Mouse (Mus musculus) left cerebral cortex, postnatal 10 days (tissue): ENCODE data around the gene Decr2. TPM values are rescaled to one million over a fixed set of nuclear protein-coding genes. Genes with fewer than 3 reads are reported as not detected.

ENCODE experiments used
- DNase-seq, 2 experiments: peaks; one replicate each; pipeline ENCODE4 v3.0.0; 2021 to 2022; ENCODE audit warnings: low spot score in 2 of 2, mixed read lengths in 1 of 2; ENCODE audit errors: extremely low spot score in 1 of 2
- intact Hi-C: fragments of 180-260 bp; cut with DNase I; formaldehyde crosslinking; loops from one replicate; pipeline ENCODE4 v1.15.1; 2025
- total RNA-seq, 2 experiments: library from RNA; stranded (reverse); gene quantifications; 2 replicates each; pipeline ENCODE4 v1.2.3; 2021

The Decr2 gene
- 10 to 100 TPM; 25.2 to 27.2 TPM for total RNA-seq

DNA sequence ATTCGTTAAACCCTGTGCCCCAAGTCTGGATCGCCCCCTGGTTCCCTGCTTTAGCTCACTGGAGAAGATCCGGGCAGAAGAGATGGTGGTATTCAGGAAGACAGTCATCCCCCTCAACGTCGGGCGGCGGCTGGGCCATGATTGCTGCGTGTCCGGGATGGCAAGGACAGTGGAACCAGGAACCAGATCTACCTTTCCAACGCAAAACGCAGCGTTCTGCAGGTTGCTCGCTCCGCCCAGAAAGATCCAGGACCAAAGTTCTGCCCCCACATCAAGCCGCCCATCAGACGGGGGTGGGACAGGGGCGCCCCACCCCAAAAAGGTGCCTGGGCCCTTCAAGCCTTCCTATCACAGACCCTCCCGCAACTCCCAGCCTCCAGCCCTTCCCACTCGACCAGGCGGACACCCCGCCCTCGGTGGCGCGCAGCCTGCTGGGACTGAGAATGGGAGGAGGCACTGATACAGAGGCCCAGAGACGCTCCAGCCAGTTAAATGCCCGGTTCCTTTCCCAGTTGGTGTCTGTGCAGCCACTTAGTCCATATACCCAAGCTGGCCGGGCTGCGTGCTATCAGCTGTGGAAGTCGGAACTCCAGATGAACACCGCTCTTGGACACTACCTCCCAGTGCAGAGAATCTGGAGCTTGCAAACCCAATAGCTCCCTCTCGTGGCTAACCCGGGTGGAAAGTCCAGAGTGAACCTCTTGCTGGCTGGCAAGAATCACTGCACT, at the start of gene Decr2:
TSS of gene Decr2 (minus strand) at position 433 of the 728 bp plus-strand sequence.
- intact Hi-C loops, result loop anchor here (2.0 to 5.0 kb wide), 2 partner anchors 49 to 78 kb away; no protein-coding TSS in a partner anchor
- peak; percentile 86 to 91 for DNase-seq

DNA sequence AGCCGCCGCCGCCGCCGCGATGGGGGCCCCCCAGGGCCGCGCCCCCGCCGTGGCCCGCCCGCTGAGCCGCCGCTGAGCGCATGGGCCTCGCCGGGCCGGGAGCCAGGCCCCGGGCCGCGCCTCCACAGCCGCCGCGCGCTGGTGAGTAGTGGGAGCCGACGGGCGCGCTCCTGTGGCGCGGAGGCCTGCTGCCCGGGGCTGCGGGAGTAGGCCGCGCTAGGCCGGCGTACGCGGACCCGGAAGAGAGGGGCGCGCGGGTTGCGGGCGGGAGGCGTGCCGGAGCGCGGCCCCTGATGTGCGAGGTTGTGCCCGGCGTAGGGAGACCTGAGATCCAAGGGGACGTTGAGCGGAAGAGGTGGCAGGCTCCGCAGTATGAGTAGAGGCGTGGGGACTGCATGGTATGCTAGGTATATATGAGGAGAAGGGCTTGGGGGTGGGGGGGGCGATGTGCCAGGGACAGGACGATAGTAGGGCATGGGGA, 48.8 kb upstream of the Decr2 start:
- intact Hi-C loops, result no loop called here
- DNase-seq, result peak in 1 of 2 experiments; percentile 76

DNA sequence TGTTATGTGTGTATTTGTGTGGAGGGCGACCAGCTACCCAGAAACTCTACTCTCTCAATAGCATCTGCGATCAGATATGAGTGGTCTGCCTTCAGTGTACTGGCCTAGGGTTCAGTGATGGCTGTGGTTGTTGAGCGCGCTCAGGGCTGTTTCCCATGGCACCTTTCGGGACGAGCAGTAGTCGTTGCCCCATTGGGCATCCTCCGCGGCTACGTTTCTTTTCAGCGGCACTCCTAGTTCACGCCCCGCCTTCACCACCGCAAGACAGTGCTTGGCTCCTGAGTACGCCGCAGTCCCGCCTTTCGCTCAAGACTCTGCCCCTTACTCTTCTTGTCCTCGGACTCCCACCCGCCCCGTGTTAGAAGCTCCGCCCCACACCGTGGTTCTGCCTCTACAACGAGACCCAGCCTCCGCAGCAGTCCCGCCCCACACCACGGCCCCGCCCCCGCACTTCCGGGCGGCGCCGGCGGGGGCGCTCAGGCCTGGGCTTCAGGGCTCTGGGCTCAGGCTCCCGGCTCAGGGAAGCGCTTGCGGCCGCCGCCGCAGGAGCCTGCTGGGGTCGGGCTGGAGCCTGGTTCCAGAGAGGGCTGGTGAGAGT, 48.2 kb upstream of the Decr2 start, which contains the start of gene Axin1:
TSS of gene Axin1 (plus strand) at position 450 of the 598 bp plus-strand sequence.
- intact Hi-C loops, result no loop called here
- peak; percentile 92 to 96 for DNase-seq

DNA sequence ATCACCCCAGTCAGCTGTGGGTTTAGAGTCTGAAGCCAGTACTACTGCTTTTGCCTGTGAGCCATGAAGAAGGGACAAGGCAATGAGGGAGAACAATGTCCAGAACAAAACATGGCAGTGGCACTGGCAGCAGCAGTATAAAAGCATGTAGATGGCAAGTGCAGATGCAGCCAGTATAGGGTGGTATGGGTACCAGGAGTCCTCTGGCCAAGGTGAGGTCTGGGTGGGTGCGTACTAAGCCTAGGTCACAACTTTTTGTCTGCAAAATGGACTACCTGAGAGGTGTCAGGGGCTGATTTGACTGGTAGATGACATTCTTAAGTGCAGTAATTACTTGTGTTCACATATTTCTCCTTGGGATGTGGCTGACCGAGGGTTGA, 47.6 kb upstream of the Decr2 start:
- DNase-seq, result no peak
- intact Hi-C loops, result no loop called here

DNA sequence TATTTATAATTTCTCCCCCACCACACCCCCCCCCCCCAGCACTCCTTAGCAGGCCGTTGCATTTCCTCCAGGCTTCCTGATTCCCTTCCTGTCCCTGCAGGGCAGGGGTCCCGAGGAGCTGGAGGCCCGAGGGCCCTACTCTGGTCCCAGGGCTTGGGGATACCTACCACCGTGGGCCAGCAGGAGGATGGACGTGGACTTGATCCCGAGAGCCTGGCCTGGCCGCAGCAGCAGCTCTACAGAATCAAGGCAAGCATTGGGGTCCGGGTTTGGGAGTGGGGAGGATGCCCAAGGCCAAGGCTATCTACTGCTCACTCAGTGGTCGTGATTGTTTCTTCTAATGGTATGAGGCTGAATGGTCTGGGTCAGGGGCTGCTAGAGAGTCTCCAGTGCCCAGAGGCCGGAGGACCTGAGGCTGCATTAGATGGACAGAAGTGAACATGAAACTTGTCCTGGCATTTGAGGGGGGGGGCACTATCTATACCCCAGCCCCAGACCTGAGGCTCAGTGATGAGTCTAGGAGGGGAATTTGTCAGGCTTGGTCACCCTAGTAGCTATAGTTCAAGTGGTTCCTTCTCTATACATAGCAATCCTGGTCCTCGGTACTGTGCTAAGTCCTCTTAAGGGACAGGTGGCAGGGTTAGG, 47.1 kb upstream of the Decr2 start:
- intact Hi-C loops, result no loop called here
- DNase-seq, result no peak

DNA sequence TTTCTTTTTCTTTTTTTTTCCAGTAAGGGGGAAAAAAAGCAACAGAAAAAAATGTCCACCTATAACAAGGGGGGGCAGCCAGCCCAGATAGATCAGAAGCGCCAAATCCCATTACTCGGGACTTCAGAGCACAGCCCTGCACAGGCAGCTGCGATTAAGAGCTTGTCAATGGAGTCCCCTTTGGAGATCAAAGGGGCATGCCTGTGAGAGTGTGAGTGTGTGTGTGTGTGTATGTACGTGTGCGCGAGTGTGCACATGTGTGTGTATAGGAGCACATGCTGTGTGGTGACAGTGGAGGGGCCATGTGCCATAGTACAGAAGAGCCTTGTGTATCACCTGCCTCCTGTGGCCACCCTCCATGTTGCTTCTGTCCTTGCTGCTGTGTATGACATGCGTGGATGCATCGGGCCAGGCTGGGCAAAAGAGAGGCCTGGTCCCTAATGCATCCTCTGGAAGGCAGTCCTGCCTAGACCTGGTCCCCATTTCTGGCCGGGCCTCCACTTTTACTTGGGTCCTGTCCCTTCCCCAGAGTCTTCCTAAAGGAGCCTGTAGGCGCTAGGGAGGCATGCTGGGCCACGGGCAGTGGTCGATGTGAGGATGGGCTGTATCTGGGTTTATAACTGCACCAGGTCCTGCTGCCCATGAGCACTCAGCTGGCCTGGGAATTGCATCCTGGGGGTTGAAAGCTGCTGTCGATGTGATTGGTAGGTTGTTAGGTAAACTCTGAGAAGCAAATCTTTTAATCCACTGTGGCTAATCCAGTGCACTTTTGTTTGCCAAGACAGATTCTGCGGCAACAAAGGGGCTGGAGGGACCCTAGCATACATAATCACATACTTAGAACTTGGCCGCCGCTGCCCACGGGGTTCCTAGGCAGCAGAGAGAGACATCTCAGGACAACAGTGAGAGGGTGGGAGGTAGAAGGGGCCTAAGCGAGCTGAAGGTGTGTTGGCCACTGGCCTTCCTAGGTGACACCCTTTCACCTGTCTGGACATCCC, 42.0 kb upstream of the Decr2 start:
- intact Hi-C loops, result no loop called here
- no peak for DNase-seq

DNA sequence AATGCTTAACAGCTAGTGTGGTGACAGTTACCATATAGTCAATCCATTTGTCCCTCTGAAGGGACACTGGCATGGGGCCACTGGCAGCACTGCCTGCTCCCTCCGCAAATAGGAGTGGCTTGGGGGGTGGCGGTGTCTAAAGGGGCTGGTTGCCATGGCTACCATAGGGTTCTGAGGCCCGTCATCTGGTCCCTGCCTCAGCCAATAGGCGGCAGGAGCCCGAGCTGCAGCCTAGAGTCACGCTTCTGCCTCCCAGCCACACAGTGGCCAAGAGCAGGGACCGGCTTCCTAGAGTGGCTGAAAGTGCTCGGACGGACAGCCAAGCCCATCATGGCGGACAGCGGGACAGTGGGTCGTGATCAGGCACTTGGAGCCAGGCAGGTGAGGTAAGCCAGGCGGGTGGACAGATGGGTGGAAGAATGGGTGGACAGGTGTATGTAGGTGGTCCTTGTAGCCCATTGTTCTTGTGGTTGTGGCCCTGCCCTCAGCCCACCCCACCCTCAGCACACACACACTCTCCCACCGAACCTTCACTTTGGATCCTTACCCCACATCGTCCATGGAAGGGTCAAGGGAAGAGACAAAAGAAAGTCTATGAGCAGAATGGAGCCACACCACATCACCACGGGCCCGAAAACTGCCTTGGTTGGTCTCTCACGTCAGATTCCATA, 41.1 kb upstream of the Decr2 start:
- DNase-seq, result peak in 1 of 2 experiments; percentile 57
- intact Hi-C loops, result no loop called here

DNA sequence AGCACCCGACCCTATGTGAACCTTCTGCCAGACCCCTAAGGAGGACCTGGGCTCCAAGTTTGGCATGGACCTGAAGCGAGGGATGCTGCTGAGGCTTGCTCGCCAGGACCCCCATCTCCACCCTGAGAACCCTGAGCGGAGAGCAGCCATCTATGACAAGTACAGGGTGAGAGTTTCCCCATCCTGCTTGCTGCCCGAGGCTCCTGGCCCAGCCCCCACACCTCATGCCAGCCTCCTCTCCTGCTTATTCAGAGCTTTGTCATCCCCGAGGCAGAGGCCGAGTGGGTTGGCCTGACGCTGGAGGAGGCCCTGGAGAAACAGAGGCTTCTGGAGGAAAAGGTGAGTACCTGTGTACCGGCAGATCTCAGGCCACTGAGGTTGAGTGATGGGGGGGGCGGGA, 35.1 kb upstream of the Decr2 start:
- intact Hi-C loops, result no loop called here
- DNase-seq, result no peak

DNA sequence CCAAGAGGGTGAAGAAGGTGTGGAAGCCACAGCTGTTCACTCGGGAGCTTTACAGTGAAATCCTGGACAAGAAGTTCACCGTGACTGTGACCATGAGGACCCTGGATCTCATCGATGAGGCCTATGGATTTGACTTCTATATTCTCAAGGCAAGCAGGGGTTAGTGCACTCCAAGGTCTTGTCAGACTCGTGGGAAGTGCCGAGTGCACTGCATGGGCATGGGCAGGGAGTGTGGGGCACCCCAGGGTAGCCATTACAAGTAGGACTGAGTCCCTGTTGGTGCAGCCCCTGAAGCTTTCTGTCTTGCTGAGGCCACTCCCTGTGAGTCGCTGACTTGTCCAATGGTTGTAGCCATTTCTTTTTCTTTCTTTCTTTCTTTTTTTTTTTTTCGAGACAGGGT, 34.4 kb upstream of the Decr2 start:
- intact Hi-C loops, result no loop called here
- DNase-seq, result no peak

DNA sequence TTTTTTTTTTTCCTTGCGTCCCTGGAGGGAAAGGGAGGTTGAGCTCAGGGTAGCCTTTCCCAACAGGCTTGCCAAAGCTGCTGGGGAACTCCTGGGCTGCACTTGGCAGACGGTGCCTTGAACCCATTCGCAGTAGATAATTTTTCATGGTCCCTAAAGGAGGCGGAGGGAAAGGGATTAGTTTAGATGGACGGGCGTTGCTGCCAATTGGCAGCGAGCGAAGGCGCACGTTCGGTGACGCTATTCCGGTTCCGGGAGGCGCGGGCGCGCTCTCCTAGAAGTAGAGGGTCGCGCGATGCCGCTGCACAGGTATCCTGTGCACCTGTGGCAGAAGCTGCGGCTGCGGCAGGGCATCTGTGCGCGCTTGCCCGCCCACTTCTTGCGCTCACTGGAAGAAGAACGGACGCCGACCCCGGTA, 33.1 kb upstream of the Decr2 start, which contains the start of gene Mrpl28:
TSS of gene Mrpl28 (plus strand) at position 234 of the 418 bp plus-strand sequence.
- intact Hi-C loops, result no loop called here

DNA sequence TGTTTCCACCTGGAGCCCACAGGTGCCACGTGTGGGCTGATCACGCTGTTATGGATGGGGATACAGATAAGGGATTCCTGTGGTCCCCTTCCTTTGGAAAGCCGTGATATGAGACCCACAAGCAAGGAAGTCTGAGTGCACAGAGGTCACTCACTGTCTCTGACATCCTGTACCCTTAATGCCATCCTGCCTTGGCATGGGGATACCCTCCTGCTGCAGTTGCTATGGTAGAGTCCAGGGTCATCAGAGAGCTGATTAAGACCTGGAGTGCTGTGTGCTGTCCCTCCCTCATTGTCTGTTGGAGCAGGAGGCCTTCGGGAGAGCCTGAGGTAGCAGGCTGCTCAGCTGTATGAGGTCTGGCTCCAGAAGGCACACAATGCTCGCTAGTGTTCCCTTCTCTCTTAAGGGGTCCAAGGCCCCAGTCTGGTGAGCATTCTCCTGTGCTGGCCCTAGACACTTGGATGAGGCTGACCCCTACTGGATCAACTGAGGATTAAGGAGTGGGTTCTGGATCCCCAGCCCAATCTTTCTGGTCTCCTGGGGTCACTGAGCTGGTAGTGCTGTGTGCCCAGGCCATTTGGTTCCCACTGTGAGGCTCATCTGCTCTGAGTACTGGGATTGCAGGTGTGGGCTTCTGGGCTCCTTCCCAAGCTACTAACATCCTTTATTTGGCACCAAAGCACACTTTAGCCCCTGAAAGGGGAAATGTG, 32.4 kb upstream of the Decr2 start:
- no peak for DNase-seq
- intact Hi-C loops, result no loop called here

More for the DNA sequence above, 33.1 kb upstream of the Decr2 start, which contains the start of gene Mrpl28:
- peak; percentile 92 to 97 for DNase-seq

DNA sequence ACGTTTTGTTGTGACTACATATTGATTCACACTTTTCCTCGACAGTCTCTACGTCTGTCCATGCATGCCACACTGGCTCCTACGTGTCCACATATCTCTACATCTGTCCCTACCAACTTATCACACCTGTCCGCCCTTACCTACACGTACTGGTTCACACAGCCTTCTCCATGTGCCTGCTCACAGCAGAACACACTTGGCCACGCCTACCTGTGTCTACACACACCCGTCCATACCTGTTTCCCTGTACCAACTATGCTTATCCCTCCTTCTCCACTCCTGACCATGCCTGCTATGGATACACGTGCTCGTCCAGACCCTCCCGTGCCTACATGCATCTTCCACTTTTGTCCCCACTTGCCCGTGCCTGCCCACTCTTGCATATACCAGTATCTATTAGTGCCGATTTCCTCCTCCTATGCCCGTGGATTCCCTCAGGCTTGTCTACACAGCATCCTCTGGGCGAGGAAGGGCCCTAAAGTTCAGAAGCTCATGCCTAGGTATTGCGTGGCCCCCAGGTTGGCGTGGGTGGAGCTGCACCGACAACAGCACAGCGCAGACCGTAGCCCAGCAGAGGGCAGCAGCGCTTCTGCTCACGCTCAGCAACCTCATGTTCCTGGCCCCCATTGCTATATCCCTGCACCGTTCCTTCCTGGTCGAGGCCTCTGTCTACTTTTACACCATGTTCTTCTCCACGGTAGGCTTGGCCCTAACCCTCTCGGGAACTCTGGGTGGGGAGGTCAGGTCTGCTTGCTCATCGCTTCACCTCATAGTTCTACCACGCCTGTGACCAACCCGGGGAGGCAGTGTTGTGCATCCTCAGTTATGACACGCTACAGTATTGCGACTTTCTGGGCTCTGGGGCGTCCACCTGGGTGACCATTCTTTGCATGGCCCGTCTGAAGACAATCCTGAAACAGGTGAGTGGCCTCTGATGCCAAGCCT, 29.9 kb upstream of the Decr2 start:
- peak in 1 of 2 experiments; percentile 73 for DNase-seq
- intact Hi-C loops, result no loop called here

DNA sequence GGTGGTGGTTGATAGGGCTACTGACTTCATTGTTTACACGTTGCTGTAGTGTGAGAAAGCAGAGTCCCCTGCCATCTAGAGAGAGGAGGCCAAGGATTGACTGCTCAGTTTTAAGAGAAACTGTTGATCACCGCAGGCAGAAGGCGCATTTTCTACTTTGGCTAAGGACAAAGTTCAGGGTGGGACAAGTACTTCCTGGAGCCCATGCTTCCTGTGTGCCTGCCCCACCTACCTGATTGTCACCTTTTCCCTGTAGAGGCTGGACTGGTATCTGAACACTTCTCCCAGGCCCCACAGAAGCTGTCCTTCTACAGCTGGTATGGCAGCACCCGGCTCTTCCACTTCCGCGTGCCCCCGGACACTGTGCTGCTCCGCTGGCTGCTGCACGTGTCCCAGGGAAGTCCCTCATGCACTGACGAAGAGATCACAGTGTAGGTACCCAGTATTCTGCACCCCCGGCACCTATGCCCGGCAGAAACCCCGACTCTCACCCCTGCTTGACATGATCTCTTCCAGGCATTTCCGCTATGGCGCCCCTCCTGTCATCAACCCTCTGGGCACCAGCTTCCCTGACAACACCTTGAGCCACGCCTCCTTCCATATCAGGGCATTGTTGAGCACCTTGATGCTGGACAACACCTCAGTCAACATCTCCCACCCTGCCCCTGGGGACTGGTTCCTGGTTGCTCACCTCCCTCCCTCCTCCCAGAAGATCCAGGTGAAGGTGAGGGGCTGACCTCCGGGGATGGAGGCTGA, 26.5 kb upstream of the Decr2 start:
- DNase-seq, result no peak
- intact Hi-C loops, result no loop called here

DNA sequence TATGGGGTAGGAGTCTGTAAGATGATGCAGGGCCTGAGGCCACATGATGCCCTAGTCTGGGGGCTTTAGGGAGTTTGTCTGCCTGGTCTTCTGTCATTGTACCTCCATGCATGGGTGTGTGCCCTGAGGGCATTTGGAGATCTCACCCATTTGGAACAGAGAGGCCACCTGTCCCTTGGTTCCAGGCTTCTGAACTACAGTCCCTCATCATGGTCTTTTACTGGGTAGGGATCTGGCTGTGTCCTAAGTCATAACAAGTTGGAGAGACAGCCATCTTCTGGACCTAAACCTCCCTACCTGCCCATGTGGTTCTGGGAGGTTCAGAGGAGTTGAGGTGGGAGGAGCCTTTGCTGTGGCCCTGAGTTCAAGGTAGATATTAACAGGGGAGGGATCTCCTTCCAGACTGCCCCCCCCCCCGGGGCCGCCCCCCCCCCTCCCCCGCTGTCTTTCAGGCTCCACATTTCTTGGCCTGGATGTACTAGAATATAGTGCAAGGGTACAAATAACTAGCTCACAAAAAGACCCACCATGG, 25.9 kb upstream of the Decr2 start:
- intact Hi-C loops, result no loop called here
- DNase-seq, result no peak

DNA sequence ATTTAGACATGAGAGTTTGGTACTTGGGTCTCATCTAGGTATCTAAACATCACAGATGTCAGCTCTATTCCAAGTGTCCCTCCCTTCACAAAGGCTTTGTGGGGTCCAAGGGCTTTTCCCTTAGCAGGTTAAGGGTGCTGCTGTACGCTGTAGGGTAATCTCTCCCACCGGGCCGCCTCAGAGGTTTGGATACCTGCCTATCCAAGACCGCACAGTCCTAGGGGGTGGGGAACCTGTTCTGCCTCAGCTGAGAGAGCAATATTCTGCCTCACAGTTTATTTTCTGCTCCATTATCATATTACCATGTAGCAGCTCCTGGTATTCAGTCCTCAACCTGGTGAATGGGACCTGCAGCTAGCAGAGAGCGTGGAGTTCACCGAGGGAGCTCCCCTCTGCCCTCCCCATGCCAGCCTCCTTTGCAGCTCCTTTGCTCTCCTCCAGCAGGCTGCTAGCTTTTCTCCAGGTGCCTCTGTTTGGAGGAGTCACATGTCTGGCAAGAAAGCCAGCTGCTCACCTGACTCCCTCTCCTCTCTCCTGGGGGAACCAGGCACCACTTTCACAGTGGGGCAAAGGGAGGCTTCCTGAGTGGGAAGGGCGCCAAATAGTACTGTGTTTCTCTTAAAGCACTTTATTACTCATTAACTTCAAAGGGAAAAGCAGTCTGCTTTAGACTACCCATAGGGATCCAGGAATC, 25.2 kb upstream of the Decr2 start:
- no peak for DNase-seq
- intact Hi-C loops, result no loop called here
